In genomic region chr17:70690174-70690573, GRCm38 (mm10) we compare ENCODE assay signal across 21 mouse cellular contexts.
"Had no signal": no experiment of that assay in that cellular context is flagged by ENCODE, and none has a peak within 500 bp of the region (broad histone marks: within the 10 kb centered on the region; RNA-seq: fewer than 3 reads in every experiment).

No protein-coding gene starts in this region.

- H3K4me2 ChIP-seq: kidney, embryonic 15.5 days; limb, embryonic 12.5 days; limb, embryonic 15.5 days; liver, embryonic 11.5 days; lung, embryonic 14.5 days; midbrain, embryonic 12.5 days; midbrain, embryonic 15.5 days; neural tube, embryonic 13.5 days had no signal

- DNase-seq: kidney, adult 11 months; kidney, adult 8-10 months; kidney, postnatal 25 days; left cerebral cortex, postnatal 4 days; liver, postnatal 0 days; lung, embryonic 14.5 days; retina, postnatal 1 day; right cerebral cortex, postnatal 25 days; spleen, adult 18-20 months; thymus, adult 18-20 months; thymus, postnatal 36 days had no signal

- H3K36me3 ChIP-seq: kidney, embryonic 15.5 days; limb, embryonic 12.5 days; limb, embryonic 15.5 days; midbrain, embryonic 12.5 days; midbrain, embryonic 15.5 days; neural tube, embryonic 13.5 days had no signal

- ATAC-seq: liver, postnatal 0 days; lung, postnatal 0 days; midbrain, embryonic 15.5 days had no signal

- H3K27me3 ChIP-seq: kidney, embryonic 15.5 days; limb, embryonic 12.5 days; limb, embryonic 15.5 days; midbrain, embryonic 12.5 days; midbrain, embryonic 15.5 days; neural tube, embryonic 13.5 days had no signal

- H3K4me3 ChIP-seq: kidney, embryonic 15.5 days; limb, embryonic 12.5 days; limb, embryonic 15.5 days; midbrain, embryonic 12.5 days; midbrain, embryonic 15.5 days; neural tube, embryonic 13.5 days had no signal

- H3K27ac ChIP-seq: kidney, embryonic 15.5 days; limb, embryonic 12.5 days; limb, embryonic 15.5 days; liver, embryonic 14.5 days; macrophage; midbrain, embryonic 12.5 days; midbrain, embryonic 15.5 days; neural tube, embryonic 13.5 days had no signal
